Mouse (Mus musculus) ES-E14 (cell line): ENCODE results near the gene Prr15l.

Source experiments
- HCFC1 ChIP-seq: IDR thresholded peaks from 2 replicates; pipeline ENCODE4 v1.6.1; 2012; ENCODE audit warnings: low read length, inconsistent platforms, borderline replicate concordance; ENCODE audit not compliant: insufficient read depth
- ZNF384 ChIP-seq: IDR thresholded peaks from 2 replicates; pipeline ENCODE4 v1.6.1; 2012; ENCODE audit warnings: low read depth, low read length, inconsistent platforms

DNA sequence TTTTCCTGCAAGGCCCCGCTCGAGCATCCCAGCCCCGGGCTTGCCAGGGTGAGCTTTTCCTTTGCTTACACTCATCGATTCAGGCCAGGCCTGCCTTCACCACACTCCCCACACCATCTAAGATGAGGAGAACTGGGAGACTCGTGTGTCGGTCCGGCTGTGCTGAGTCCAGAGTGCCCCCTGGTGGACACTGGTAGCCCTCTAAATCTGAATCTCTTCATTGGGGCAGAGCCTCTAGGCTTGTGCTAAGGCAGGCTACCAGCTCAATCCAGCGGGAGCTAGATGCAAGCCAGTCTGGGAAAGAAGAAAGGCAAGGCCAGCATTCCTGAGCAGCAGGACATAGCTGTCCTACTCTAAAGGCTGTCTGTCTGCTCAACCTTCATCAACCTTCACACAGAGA lies 35.7 kb downstream of the Prr15l start:
- TF ChIP-seq ZNF384 (no peak), HCFC1 (no peak)
